Mouse (Mus musculus) liver, adult 2 months (tissue): ENCODE measurements at regions not wholly inside any gene's neighbourhood (a gene's known extent, or its start where the extent isn't known, plus 50 kb on each side); places are given as distances from the start of the nearest gene placed in this dataset.

Source experiments
- CTCF ChIP-seq: fragments of 200-500 bp; IDR thresholded peaks from 2 replicates; pipeline ENCODE4 v1.5.1; 2011; ENCODE audit warnings: low read depth, low read length, control low read depth
- POLR2A ChIP-seq: fragments of 200-500 bp; IDR thresholded peaks from 2 replicates; pipeline ENCODE4 v1.6.1; 2011; ENCODE audit warnings: low read length, control low read depth; ENCODE audit not compliant: insufficient read depth; ENCODE audit errors: extremely low read depth

DNA sequence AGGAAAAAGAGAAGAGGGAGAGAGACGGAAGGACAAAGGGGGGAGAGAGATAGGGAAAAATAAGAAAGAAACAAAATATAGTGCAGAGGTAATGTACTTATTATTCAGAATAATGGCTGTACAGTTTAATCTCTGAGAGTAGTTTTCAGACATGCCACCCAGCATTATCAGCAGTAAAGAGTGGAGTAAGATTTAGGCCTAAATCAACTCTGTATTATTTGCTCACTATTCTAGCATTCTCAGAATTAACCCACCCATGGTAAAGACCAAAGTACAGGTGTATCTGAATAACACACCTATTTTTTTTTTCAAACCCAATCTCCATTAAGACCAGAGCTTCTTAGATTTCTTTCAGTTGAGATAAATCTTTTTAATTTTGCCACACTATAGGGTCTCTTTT, 177.7 kb upstream of the Gm11114 start:
- no peak for TF ChIP-seq CTCF
- TF ChIP-seq POLR2A = no peak
